Mouse (Mus musculus) liver, postnatal 0 days (tissue): ENCODE measurements around the gene Lrrfip1.

Source experiments
- CTCF ChIP-seq: sonication (generic); IDR thresholded peaks from 2 replicates; pipeline ENCODE4 v1.5.1; 2016; ENCODE audit warnings: antibody characterized with exemption, low read depth
- EP300 ChIP-seq: IDR thresholded peaks from 2 replicates; pipeline ENCODE4 v1.6.1; 2016; ENCODE audit warnings: antibody characterized with exemption, low read depth, mild to moderate bottlenecking

DNA sequence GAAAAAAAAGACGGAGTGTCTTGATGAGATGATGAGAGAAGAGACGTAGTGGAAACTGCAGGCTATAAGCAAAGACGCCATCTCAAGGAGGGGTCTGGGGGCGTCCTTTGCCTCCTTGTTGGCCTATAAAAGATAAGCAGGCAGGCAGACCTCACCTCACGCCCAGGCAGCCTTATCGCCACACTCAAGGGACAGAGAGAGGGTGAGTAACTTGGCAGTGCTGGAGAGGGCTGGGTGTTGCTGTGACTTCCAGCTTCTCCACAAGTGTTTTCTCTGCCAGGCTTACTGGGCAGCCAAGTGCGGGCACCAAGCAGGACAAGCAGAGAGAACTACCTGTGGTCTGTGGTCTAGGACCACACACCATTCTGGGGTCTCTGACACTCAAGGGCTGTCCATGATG lies 46.9 kb upstream of the Lrrfip1 start:
- TF ChIP-seq CTCF (no peak), EP300 (no peak)
